Mouse (Mus musculus) bone marrow macrophage, adult 2 months (primary cell): ENCODE data around the gene Ssx9. TPM values are rescaled to one million over a fixed set of nuclear protein-coding genes. Genes with fewer than 3 reads are reported as not detected.
"Not testable (repeated sequence)": the region's sequence is repeated elsewhere in the genome, so short reads cannot be mapped to it uniquely, and the experiment has no call there.

Source experiments
- H3K27ac ChIP-seq: 2 replicates; pipeline ENCODE4 v1.5.1; 2012; ENCODE audit warnings: low read depth, low read length; ENCODE audit not compliant: insufficient read depth
- H3K4me1 ChIP-seq: 2 replicates; pipeline ENCODE4 v1.6.1; 2012; ENCODE audit warnings: low read length; ENCODE audit not compliant: control insufficient read depth, insufficient read depth
- H3K4me3 ChIP-seq: 2 replicates; pipeline ENCODE4 v1.5.1; 2012; ENCODE audit warnings: mild to moderate bottlenecking, low read length, moderate library complexity; ENCODE audit not compliant: insufficient read depth
- CTCF ChIP-seq: IDR thresholded peaks from 2 replicates; pipeline ENCODE4 v1.5.1; 2012; ENCODE audit warnings: low read depth, mild to moderate bottlenecking, low read length, moderate library complexity
- POLR2A ChIP-seq: IDR thresholded peaks from 2 replicates; pipeline ENCODE4 v1.6.1; 2012; ENCODE audit warnings: mild to moderate bottlenecking, low read depth, low read length, borderline replicate concordance
- polyA plus RNA-seq: library from polyadenylated mRNA; stranded (reverse); fragments of >200 nt; gene quantifications from 2 replicates; pipeline ENCODE4 v1.2.4, GENCODE M21; 2012; ENCODE audit not compliant: missing spikeins, insufficient read depth, insufficient read length

Ssx9 gene
- not detected in 2 replicates for polyA plus RNA-seq

GRCm38 (mm10) chrX:8748132-8748531 is at the start of gene Ssx9:
TSS of gene Ssx9 (plus strand) at chrX:8748432.
- not testable (repeated sequence) for H3K4me3 ChIP-seq, H3K4me1 ChIP-seq, H3K27ac ChIP-seq

GRCm38 (mm10) chrX:8732907-8733306 is 15.3 kb upstream of the Ssx9 start:
- TF ChIP-seq CTCF, result no peak
- no peak for TF ChIP-seq POLR2A
- Histone ChIP-seq H3K4me3 (no peak overlapping the region), H3K4me1 (no peaks in the 10 kb centered on the region), H3K27ac (no peak overlapping the region)

- not testable (repeated sequence) for H3K4me3 ChIP-seq, H3K27ac ChIP-seq, H3K4me1 ChIP-seq
Measured at GRCm38 (mm10) chrX:8803391-8803790, 55.2 kb downstream of the Ssx9 start, which contains the start of gene Ssxb5. TSS of gene Ssxb5 (plus strand) at chrX:8803691.

Other genes with a start within 250 kb of the Ssx9 start
- gene Gm14459, start 223.5 kb upstream of the Ssx9 start, polyA plus RNA-seq, result not detected in 2 replicates
- gene Ssxb6, start 200.2 kb upstream of the Ssx9 start, polyA plus RNA-seq, result not detected in 2 replicates
- not detected in 2 replicates for gene Ssxb3, start 156.6 kb upstream of the Ssx9 start, polyA plus RNA-seq
- not detected in 2 replicates for gene Ssxb8, start 57.6 kb upstream of the Ssx9 start, polyA plus RNA-seq
- not detected in 2 replicates for gene Ssxb5, start 55.3 kb downstream of the Ssx9 start, polyA plus RNA-seq
- not detected in 2 replicates for gene Gm6592, start 95.6 kb downstream of the Ssx9 start, polyA plus RNA-seq
- not detected in 2 replicates for gene Gm5751, start 125.8 kb downstream of the Ssx9 start, polyA plus RNA-seq
- gene B630019K06Rik, start 143.9 kb downstream of the Ssx9 start, polyA plus RNA-seq, result 1.3 and 2.7 TPM in 2 replicates
- not detected in 2 replicates for gene Fthl17b, start 214.5 kb downstream of the Ssx9 start, polyA plus RNA-seq
- gene Fthl17c, start 228.1 kb downstream of the Ssx9 start, polyA plus RNA-seq, result not detected in 2 replicates
- not detected in 2 replicates for gene Fthl17d, start 238.3 kb downstream of the Ssx9 start, polyA plus RNA-seq